Mouse (Mus musculus) bone marrow, adult 2 months (tissue): ENCODE measurements around the gene Dnajb6.
"Not testable (repeated sequence)": the region's sequence is repeated elsewhere in the genome, so short reads cannot be mapped to it uniquely, and the experiment has no call there.

Experiments used
- CTCF ChIP-seq: fragments of 200-500 bp; IDR thresholded peaks from 2 replicates; pipeline ENCODE4 v1.5.1; 2011; ENCODE audit warnings: low read length, control low read depth; ENCODE audit not compliant: control insufficient read depth, insufficient read depth
- POLR2A ChIP-seq: fragments of 200-500 bp; IDR thresholded peaks from 2 replicates; pipeline ENCODE4 v1.6.1; 2011; ENCODE audit warnings: low read depth, mild to moderate bottlenecking, control low read depth, low read length, borderline replicate concordance; ENCODE audit not compliant: control insufficient read depth

DNA sequence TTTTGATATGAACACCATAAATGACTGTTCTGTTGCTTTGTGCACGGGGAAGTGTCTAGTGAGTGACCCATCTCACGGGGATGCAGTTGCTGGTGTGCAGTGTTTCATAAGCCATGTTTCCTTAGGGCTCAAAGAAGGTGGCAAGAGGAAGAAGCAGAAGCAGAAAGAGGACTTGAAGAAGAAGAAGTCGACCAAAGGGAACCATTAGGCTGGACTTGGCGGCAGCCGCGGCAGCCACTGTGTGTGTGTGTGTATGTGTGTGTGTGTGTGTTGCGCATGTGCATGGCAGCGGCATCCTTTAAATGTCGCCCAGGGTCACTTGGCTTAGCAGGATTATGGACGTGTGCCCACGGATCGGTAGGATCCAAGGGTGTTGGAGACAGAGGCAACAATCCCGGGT is 49.4 kb downstream of the Dnajb6 start:
- TF ChIP-seq CTCF, POLR2A: not testable (repeated sequence)
